Mouse (Mus musculus) heart, embryonic 12.5 days (tissue): ENCODE data around the gene Mrtfb. TPM values are rescaled to one million over a fixed set of nuclear protein-coding genes. Genes with fewer than 3 reads are reported as not detected.

ENCODE experiments used
- ATAC-seq: fragments of 200-750 bp; cut with Nextera tagmentation; 2 replicates; pipeline ENCODE4 v1.8.0; 2017; ENCODE audit warnings: moderate TSS enrichment, moderate library complexity; ENCODE audit not compliant: insufficient number of reproducible peaks, low FRiP score
- H3K27ac ChIP-seq: fragments of 300-500 bp; sonication (generic); 2 replicates; pipeline ENCODE4 v1.5.1; 2016; ENCODE audit warnings: mild to moderate bottlenecking, moderate library complexity; ENCODE audit not compliant: poor library complexity, severe bottlenecking
- H3K27me3 ChIP-seq: fragments of 300-500 bp; sonication (generic); replicated peaks from 2 replicates; pipeline ENCODE4 v1.6.1; 2016; ENCODE audit warnings: mild to moderate bottlenecking, moderate library complexity
- H3K36me3 ChIP-seq: fragments of 300-500 bp; sonication (generic); 2 replicates; pipeline ENCODE4 v1.6.1; 2016; ENCODE audit warnings: mild to moderate bottlenecking, moderate library complexity
- H3K4me1 ChIP-seq: fragments of 300-500 bp; sonication (generic); replicated peaks from 2 replicates; pipeline ENCODE4 v1.6.1; 2016; ENCODE audit warnings: mild to moderate bottlenecking
- H3K4me2 ChIP-seq: fragments of 300-500 bp; sonication (generic); 2 replicates; pipeline ENCODE4 v1.6.1; 2016; ENCODE audit warnings: mild to moderate bottlenecking, moderate library complexity
- H3K4me3 ChIP-seq: fragments of 300-500 bp; sonication (generic); 2 replicates; pipeline ENCODE4 v1.5.1; 2016; ENCODE audit warnings: mild to moderate bottlenecking
- H3K9ac ChIP-seq: fragments of 300-500 bp; sonication (generic); 2 replicates; pipeline ENCODE4 v1.6.1; 2016; ENCODE audit warnings: mild to moderate bottlenecking, moderate library complexity
- H3K9me3 ChIP-seq: fragments of 300-500 bp; sonication (generic); replicated peaks from 2 replicates; pipeline ENCODE4 v1.6.1; 2016; ENCODE audit warnings: mild to moderate bottlenecking, moderate library complexity
- WGBS: fragments of 180-500 bp; shearing (Covaris S2); methylation state at CpG from one replicate; pipeline ENCODE4 v1.1.7; 2016; 5-methylcytosine and 5-hydroxymethylcytosine counted together
- polyA plus RNA-seq: library from polyadenylated mRNA; unstranded; fragments of >200 nt; fragmentation: Nextera tagmentation; extraction: Ambion mirVana; gene quantifications from 2 replicates; pipeline ENCODE4 v1.2.1, GENCODE M21; 2016

The Mrtfb gene
- polyA plus RNA-seq, 1 experiment from 2014 or later: 15.2 TPM

DNA sequence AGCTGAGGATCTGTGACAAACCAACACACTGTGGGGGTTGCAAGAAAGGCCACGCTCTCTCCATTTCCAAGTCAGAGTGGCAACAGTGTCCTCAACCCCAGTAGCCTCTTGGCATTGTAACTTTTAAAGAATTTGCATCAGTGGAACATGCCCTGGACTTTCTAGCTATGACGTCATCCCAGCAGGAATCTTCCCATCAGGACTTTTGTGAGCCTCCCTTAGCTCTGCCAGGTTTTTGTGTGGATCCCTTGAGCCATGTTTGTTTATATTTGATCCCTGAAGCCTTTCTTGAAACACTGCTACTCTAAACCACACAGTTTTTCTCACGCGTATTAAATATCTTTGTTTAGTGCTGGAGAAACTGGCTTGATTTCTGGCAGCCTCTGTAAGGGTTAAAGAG, 97.6 kb downstream of the Mrtfb start:
- no peak overlapping the region for H3K9ac ChIP-seq
- H3K9me3 ChIP-seq: no peaks in the 10 kb centered on the region
- 63% methylated on average over 4 of the region's 4 CpGs for WGBS
- H3K4me2 ChIP-seq: no peak overlapping the region
- no peak for ATAC-seq
- H3K27ac ChIP-seq: no peak overlapping the region
- peaks cover 48% of the 10 kb centered on the region for H3K4me1 ChIP-seq
- H3K4me3 ChIP-seq: no peak overlapping the region
- H3K27me3 ChIP-seq: no peaks in the 10 kb centered on the region
- H3K36me3 ChIP-seq: no peaks in the 10 kb centered on the region

DNA sequence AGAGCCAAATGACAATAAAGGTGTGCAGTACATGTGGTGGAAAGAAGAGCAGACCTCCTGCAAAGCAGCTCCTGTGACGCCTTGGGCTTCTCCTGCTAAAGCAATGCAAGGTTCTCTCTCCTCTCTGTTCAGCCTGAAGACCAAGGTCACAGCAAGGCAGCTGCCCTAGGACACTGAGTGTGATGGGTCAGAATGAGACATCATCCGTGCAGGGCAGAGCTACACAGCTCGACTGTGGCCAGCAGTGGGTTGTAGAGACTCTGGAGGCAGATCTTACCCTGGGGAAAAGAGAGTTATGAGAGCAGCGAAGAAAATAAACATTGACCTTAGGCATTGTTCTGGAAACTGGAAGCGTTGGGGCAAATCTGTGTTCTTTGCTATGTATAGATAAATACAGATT, 98.2 kb downstream of the Mrtfb start:
- H3K4me1 ChIP-seq: peaks cover 52% of the 10 kb centered on the region
- no peaks in the 10 kb centered on the region for H3K27me3 ChIP-seq
- no peaks in the 10 kb centered on the region for H3K36me3 ChIP-seq
- no peak overlapping the region for H3K4me3 ChIP-seq
- 61% methylated on average over 5 of the region's 5 CpGs for WGBS
- no peak overlapping the region for H3K4me2 ChIP-seq
- no peaks in the 10 kb centered on the region for H3K9me3 ChIP-seq
- ATAC-seq: no peak
- no peak overlapping the region for H3K9ac ChIP-seq
- H3K27ac ChIP-seq: no peak overlapping the region

DNA sequence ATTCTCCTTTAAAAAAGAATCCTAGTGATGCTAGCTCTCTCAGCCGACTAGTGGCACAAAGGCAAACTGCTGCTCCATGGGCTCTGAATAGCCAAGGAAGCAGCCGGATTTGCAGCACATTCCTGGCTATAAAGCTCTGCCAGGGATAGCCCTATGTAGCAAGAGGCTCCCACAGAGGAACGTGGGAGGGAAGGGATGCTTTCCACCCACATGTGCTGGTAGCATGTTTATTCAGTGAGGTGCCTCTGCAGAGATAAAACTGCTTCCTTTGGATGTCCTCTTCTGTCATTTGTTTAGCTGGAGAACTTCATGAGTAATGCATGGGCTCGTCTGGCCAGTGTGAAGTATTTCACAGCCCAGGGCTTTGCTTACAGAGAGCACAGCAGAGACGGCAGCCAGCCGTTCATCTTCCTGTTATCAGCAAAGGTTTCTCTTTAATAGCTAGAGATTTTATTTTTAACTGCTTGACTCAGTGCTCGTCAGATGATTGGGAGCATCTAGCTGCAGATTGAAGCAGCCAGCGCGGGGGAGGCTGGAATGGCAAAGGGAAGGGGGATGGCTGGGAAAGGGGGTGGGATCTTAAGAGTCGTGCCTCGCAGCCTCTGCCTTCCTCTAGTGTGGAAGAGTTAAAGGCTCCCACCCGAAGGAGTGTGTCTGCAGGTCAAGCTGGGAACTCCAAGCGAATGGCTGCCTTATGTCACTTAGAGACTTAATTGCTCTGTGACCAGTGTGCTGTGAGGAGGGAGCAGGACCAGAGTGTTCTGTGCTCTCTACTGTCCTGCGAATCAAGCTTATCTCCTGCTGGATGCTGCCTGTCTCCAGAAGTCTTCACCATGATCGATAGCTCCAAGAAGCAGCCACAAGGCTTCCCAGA, 101.8 kb downstream of the Mrtfb start:
- Histone ChIP-seq H3K27ac (peak overlapping the region; percentile 78), H3K9ac (peak overlapping the region; percentile 47; the same call in 1 of the 2 replicates), H3K4me3 (peak overlapping the region; percentile 36), H3K27me3 (no peaks in the 10 kb centered on the region), H3K9me3 (no peaks in the 10 kb centered on the region), H3K4me2 (peak overlapping the region; percentile 69), H3K36me3 (no peaks in the 10 kb centered on the region), H3K4me1 (peaks cover 68% of the 10 kb centered on the region)
- WGBS: 3% methylated on average over 15 of the region's 15 CpGs
- ATAC-seq: peak; percentile 64

DNA sequence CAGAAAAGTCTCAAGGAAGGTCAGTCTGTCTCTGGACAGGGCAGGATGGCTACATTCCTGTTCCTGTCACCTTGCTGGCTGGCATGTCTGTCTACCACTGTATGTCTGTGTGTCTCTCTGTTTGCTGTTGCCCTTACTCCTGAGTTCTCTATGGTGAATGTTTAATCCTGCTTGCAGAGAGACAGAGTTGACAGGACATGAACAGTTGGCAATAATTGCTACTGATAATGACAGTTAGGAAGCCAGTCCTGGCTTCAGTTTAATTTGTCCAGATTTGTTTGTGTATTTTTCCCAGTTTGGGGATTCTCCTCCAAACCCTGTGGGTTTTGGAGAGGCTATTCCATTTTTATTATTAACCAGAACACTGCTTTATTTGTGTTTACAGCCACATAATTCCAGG, 102.5 kb downstream of the Mrtfb start:
- no peak for ATAC-seq
- H3K9me3 ChIP-seq: no peaks in the 10 kb centered on the region
- 0 out of 2 replicates have a peak overlapping the region, but pooled peaks have one; percentile 47 for H3K9ac ChIP-seq
- H3K36me3 ChIP-seq: no peaks in the 10 kb centered on the region
- peaks cover 67% of the 10 kb centered on the region for H3K4me1 ChIP-seq
- no peaks in the 10 kb centered on the region for H3K27me3 ChIP-seq
- H3K27ac ChIP-seq: peak overlapping the region; percentile 78
- H3K4me2 ChIP-seq: peak overlapping the region; percentile 69
- H3K4me3 ChIP-seq: peak overlapping the region; percentile 36

DNA sequence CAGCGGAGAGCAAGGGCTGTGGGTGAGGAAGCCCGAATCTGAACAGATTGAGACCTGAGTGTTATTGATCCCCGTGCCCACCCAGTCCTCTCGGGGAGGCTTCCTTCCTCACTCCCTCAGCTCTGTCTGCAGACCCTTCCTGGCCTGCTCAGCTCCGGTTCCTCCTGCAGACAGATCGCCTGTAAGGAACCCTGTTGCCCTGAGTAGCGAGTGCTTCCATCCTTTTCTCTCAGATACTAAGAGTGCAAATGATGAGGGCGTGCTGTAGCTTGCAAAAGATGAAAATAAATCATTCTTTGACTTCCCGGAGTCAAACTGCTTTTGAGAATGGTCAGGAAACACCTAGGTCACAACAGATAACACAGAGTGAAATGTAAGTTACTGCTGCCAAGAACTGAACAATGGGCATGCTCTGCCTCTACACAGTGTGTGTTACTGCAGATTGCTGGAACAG, 103.2 kb downstream of the Mrtfb start:
- peak overlapping the region; percentile 64 for H3K9ac ChIP-seq

DNA sequence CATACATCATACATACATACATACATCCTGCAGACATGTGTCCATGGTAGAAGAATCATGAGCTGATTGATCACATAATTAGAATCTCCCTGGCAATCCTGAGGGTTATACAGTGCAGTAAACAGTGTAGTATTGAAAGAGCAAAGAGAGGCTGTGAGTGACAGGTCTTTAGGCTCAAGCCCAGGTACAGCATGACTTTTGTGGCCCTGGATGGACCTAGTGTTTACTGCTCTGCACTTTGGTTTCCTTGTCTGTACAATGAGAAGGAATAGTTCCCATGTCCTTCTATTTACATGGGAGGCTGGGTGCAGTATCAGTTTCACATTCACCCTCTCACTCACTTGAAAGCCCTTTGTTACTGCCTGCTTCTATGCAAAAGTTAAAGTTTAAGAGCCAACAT, 103.9 kb downstream of the Mrtfb start:
- Histone ChIP-seq H3K4me1 (peaks cover 71% of the 10 kb centered on the region), H3K4me2 (no peak overlapping the region), H3K27me3 (no peaks in the 10 kb centered on the region), H3K9me3 (no peaks in the 10 kb centered on the region), H3K36me3 (no peaks in the 10 kb centered on the region), H3K4me3 (no peak overlapping the region), H3K27ac (no peak overlapping the region), H3K9ac (no peak overlapping the region)
- no peak for ATAC-seq

More for the DNA sequence above, 103.2 kb downstream of the Mrtfb start:
- WGBS: 15% methylated on average over 9 of the region's 9 CpGs
- Histone ChIP-seq H3K4me2 (peak overlapping the region; percentile 62), H3K27me3 (no peaks in the 10 kb centered on the region), H3K36me3 (no peaks in the 10 kb centered on the region), H3K27ac (peak overlapping the region; percentile 60), H3K4me1 (peaks cover 65% of the 10 kb centered on the region), H3K9me3 (no peaks in the 10 kb centered on the region), H3K4me3 (peak overlapping the region; percentile 18)
- ATAC-seq: no peak; the same call in 1 of the 2 replicates

DNA sequence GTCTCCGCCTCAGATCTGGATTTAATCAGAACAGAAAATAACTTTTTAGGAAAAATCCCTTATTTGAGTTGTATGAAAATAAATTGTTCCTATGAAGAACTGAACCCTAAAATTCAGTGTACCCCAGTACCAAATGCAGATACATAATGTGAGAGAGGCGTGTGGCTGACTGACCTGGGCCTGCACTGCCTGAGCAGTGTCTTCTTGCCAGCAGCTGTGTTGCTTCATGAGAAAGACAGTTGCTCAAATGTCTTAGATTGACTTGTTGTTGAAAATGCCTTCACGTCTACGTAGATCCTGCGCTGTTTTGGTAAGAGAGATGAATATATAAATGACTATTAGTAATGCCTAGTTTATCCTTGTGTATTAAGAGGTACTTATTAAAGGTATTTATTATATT, 104.6 kb downstream of the Mrtfb start:
- Histone ChIP-seq H3K4me3 (no peak overlapping the region), H3K36me3 (no peaks in the 10 kb centered on the region), H3K4me1 (peaks cover 68% of the 10 kb centered on the region), H3K4me2 (no peak overlapping the region), H3K27ac (no peak overlapping the region), H3K27me3 (no peaks in the 10 kb centered on the region), H3K9me3 (no peaks in the 10 kb centered on the region), H3K9ac (no peak overlapping the region)
- ATAC-seq: no peak
- WGBS: 70% methylated on average over 5 of the region's 5 CpGs

DNA sequence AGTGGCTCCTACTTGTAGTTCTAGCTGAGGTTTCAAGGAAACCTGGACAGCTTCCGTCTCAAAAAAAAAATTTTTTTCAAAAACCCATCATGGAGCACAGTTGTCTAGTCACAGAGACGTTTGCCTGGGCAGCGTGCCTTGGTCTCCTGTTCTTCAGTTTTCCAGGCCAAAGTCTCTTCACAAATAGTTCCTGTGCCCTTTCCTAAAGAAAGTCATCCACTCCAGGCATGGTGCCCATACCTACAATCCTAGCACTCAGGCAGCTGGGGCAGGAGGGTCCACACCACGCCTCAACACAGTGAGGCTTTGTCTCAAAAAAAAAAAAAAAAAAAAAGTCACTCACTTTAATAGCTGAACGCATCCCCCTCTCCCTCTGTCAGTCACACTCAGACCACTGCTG, 106.9 kb downstream of the Mrtfb start:
- H3K9me3 ChIP-seq: no peaks in the 10 kb centered on the region
- H3K27ac ChIP-seq: no peak overlapping the region
- H3K4me3 ChIP-seq: no peak overlapping the region
- H3K36me3 ChIP-seq: no peaks in the 10 kb centered on the region
- H3K27me3 ChIP-seq: no peaks in the 10 kb centered on the region
- WGBS: 66% methylated on average over 5 of the region's 5 CpGs
- ATAC-seq: no peak
- H3K9ac ChIP-seq: no peak overlapping the region
- H3K4me2 ChIP-seq: no peak overlapping the region
- peaks cover 61% of the 10 kb centered on the region for H3K4me1 ChIP-seq

DNA sequence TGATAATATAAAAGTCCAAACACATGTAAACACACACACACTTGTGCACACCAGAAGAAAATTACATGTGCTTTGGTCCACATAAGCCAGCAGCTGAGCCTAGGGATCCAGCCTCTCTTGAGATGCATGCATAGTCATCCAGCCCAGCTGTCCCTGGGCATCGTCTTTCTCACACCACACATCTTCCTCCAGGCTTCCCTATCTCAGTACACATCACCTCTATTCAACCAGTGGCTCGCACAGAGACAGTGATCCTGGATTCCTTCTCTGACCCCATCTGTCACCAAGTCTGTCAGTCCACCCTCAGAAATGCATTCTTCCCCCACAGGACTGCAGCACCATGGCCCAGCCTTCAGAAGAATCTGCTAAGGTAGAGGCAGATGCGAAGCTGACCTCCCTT, 107.9 kb downstream of the Mrtfb start:
- 18% methylated on average over 3 of the region's 3 CpGs for WGBS
- Histone ChIP-seq H3K4me1 (peaks cover 53% of the 10 kb centered on the region), H3K4me2 (no peak overlapping the region), H3K27ac (no peak overlapping the region), H3K9ac (no peak overlapping the region), H3K27me3 (no peaks in the 10 kb centered on the region), H3K36me3 (peaks cover under 1% of the 10 kb centered on the region; the same call in 1 of the 2 replicates), H3K4me3 (no peak overlapping the region), H3K9me3 (no peaks in the 10 kb centered on the region)
- no peak for ATAC-seq

DNA sequence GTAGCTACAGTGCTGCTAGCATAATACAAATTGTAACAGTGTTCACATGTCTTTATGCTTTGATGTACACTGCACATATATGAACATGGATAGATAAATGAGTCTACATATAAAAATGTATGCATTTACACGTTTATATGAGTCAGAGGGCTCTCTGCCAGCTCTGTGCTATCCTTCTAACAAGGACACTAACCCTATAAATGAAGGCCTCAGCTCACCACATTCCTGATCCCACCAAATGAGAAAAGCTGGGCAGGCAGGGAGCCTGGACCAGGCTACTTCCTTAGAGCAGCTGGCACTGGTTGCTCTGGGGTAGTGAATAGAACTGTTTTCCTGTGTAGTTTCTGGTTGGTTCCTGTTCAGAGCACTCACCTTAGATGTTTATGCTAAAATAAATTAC, 110.0 kb downstream of the Mrtfb start:
- 58% methylated on average over 1 of the region's 1 CpGs for WGBS

DNA sequence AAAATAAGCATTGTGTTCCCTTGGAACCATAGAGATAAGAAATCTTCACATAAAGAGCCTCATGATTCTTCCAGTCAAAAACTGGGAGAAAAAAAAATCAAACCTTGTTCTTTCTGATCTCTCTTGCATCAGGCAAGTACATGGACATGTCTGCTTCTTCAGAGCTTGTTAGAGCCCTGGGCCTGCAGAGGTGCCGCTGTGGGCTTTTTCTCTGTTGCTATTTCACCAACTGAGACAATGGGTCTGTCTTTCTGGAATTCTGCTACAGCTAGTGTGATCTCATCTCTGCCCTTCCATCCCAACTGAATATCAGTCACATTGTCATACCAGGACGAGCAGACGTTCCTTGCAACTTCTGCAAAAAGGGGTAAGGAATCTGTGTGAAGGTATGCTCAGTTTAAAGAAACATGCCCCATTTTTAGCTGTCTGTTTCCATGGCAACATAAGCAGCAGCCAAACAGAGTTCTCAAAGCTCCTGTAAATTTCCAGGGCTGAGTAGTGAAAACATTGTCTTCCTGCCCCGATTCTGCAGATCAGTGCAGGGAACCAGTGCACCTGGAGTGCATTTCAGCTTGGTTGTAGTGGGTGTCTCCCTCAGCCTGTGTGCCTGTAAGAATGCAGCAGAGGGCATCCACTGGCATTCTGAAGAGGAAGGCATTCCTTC, 110.7 kb downstream of the Mrtfb start:
- Histone ChIP-seq H3K9ac (no peak overlapping the region), H3K27me3 (no peaks in the 10 kb centered on the region), H3K4me1 (peaks cover 40% of the 10 kb centered on the region), H3K27ac (peak overlapping the region; percentile 62), H3K9me3 (no peaks in the 10 kb centered on the region), H3K36me3 (peaks cover 3% of the 10 kb centered on the region; the same call in 1 of the 2 replicates), H3K4me3 (no peak overlapping the region), H3K4me2 (no peak overlapping the region)
- 0 out of 2 replicates have a peak, but pooled peaks have one; percentile 26 for ATAC-seq
- WGBS: 15% methylated on average over 4 of the region's 4 CpGs

More for the DNA sequence above, 110.0 kb downstream of the Mrtfb start:
- H3K9me3 ChIP-seq: no peaks in the 10 kb centered on the region
- ATAC-seq: no peak
- H3K4me1 ChIP-seq: peaks cover 41% of the 10 kb centered on the region
- 0 out of 2 replicates have a peak overlapping the region, but pooled peaks have one; percentile 54 for H3K9ac ChIP-seq
- no peaks in the 10 kb centered on the region for H3K27me3 ChIP-seq
- peak overlapping the region; percentile 45; the same call in 1 of the 2 replicates for H3K27ac ChIP-seq
- H3K36me3 ChIP-seq: peaks cover 3% of the 10 kb centered on the region; the same call in 1 of the 2 replicates
- no peak overlapping the region for H3K4me3 ChIP-seq
- no peak overlapping the region for H3K4me2 ChIP-seq
